Mouse (Mus musculus): Measurements from ENCODE around the gene Ncoa7. TPM values are rescaled to one million over a fixed set of nuclear protein-coding genes. Genes with fewer than 3 reads are reported as not detected.

Ncoa7 gene
- polyA plus RNA-seq, 1 experiment: 3.7 TPM

DNA sequence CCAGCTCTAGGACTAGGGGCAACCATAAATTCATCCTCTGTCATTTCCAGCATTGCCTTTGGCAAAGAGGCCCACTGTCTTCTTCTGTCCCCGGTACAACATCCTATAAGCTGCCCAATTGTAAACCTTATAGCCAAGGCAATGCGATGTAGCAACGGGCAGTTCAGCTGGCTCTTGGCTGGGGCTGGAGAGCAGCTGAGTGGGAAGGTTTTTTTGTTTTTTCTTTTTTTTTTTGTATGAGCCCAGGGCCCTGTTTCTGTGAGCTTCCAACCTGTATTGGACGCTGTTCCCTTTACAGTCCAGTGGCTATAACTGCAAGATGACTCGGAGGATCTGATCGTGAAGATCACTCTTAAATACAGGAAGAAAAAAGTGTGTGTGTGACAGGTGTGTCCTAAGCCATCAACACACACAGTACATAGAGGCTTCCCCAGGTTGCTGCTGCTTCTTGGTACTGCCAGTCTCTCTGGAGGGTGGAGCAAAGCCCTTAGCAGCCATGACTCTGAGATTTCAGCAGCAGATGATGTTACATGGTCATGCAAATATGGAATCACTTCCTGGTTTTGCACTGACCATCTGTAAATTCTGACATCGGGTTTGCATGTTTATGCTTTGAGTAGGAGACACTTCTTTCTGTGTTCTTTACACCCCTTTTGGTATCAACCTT lies 594 bp upstream of the Ncoa7 start:
- no peak for DNase-seq (ENCODE audit: low read depth in 1 of 2, low spot score in 2 of 2)
- Histone ChIP-seq H3K27me3 (ENCODE audit: control insufficient read depth, insufficient read depth, low read length) (no peaks in the 10 kb centered on the region), H3K4me1 (ENCODE audit: control insufficient read depth, insufficient read depth, insufficient read length) (peaks cover 4% of the 10 kb centered on the region; the same call in 1 of the 2 replicates), H3K27ac (ENCODE audit: insufficient read depth, low read length) (peak overlapping the region; percentile 90), H3K4me3 (ENCODE audit: extremely low read depth, insufficient read depth, insufficient read length) (peak overlapping the region; percentile 92), H3K36me3 (ENCODE audit: control insufficient read depth, insufficient read depth, low read length) (no peaks in the 10 kb centered on the region)
- TF ChIP-seq POLR2A (IDR thresholded peaks at IDR 0.05; ENCODE audit: low read depth, low read length) (no peak), CTCF (IDR thresholded peaks at IDR 0.05; ENCODE audit: extremely low read depth, insufficient read depth, insufficient read length, insufficient replicate concordance) (no peak)
- 14% methylated on average over 7 of the region's 7 CpGs for WGBS

DNA sequence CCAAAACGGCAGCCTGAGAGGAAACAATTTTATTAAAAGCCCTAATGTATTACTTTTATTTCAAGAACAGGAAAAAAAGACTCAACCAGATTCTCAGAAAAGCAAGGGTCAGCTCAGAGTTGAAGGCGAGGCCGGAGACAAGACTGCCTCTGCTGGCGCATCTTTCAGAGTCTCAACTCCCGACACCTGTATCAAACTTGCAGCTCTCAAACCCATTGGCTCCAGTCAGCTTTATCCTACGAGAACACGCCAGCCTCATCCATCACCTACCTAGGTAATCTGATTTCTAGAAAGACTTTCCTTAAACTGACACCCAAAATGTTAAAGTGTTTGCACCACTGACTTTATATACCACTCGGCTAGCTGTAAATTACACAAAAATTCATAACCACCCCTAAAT lies 1.1 kb downstream of the Ncoa7 start:
- H3K27ac ChIP-seq (ENCODE audit: insufficient read depth, low read length): no peak overlapping the region; the same call in 1 of the 2 replicates
- TF ChIP-seq CTCF (IDR thresholded peaks at IDR 0.05; ENCODE audit: extremely low read depth, insufficient read depth, insufficient read length, insufficient replicate concordance): no peak
- peak overlapping the region; percentile 92 for H3K4me3 ChIP-seq (ENCODE audit: extremely low read depth, insufficient read depth, insufficient read length)
- no peaks in the 10 kb centered on the region for H3K36me3 ChIP-seq (ENCODE audit: control insufficient read depth, insufficient read depth, low read length)
- no peak for DNase-seq (ENCODE audit: low read depth in 1 of 2, low spot score in 2 of 2)
- peaks cover 4% of the 10 kb centered on the region; the same call in 1 of the 2 replicates for H3K4me1 ChIP-seq (ENCODE audit: control insufficient read depth, insufficient read depth, insufficient read length)
- H3K27me3 ChIP-seq (ENCODE audit: control insufficient read depth, insufficient read depth, low read length): no peaks in the 10 kb centered on the region
- 8% methylated on average over 8 of the region's 8 CpGs for WGBS

DNA sequence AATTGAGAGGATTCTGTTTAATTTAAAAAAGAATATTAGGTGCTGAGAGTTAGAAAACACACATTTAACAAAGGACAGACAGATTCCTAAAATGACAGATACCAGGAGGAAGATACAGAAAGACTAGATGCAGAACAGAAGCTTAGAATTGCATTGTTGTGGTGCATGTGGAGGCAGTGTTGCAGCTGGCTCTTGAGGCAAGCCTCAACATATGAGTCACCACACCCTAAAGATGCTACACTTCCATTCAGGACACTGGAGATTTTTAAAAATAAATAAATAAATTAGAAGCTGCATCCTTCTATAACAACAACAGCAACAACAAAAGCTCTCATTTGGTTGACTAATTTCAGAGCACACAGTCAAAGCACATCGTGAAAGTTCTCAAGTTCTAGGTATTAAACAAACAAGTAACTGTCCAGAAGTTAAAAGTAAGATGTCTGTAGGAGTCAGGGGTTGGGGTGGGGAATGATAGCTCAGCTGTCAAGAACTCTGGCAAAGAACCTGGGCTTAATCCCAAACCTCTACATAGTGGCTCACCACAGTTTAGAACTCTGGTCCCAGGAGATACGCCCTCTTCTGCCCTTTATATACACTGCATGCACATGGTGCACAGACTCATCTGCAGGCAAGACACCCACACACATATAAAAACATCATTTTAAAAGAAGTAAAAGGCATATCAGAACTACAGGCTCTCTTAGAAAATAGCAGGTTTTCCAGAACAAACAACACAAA lies 3.2 kb downstream of the Ncoa7 start:
- no peaks in the 10 kb centered on the region; the same call in 1 of the 2 replicates for H3K36me3 ChIP-seq (ENCODE audit: control insufficient read depth, insufficient read depth, low read length)
- H3K27me3 ChIP-seq (ENCODE audit: control insufficient read depth, insufficient read depth, low read length): no peaks in the 10 kb centered on the region
- WGBS: 89% methylated on average over 2 of the region's 2 CpGs
- TF ChIP-seq POLR2A (IDR thresholded peaks at IDR 0.05; ENCODE audit: low read depth, low read length) (no peak), CTCF (IDR thresholded peaks at IDR 0.05; ENCODE audit: extremely low read depth, insufficient read depth, insufficient read length, insufficient replicate concordance) (no peak)
- no peak for DNase-seq (ENCODE audit: low read depth in 1 of 2, low spot score in 2 of 2)
- H3K27ac ChIP-seq (ENCODE audit: insufficient read depth, low read length): no peak overlapping the region
- peaks cover 4% of the 10 kb centered on the region; the same call in 1 of the 2 replicates for H3K4me1 ChIP-seq (ENCODE audit: control insufficient read depth, insufficient read depth, insufficient read length)
- no peak overlapping the region for H3K4me3 ChIP-seq (ENCODE audit: extremely low read depth, insufficient read depth, insufficient read length)

DNA sequence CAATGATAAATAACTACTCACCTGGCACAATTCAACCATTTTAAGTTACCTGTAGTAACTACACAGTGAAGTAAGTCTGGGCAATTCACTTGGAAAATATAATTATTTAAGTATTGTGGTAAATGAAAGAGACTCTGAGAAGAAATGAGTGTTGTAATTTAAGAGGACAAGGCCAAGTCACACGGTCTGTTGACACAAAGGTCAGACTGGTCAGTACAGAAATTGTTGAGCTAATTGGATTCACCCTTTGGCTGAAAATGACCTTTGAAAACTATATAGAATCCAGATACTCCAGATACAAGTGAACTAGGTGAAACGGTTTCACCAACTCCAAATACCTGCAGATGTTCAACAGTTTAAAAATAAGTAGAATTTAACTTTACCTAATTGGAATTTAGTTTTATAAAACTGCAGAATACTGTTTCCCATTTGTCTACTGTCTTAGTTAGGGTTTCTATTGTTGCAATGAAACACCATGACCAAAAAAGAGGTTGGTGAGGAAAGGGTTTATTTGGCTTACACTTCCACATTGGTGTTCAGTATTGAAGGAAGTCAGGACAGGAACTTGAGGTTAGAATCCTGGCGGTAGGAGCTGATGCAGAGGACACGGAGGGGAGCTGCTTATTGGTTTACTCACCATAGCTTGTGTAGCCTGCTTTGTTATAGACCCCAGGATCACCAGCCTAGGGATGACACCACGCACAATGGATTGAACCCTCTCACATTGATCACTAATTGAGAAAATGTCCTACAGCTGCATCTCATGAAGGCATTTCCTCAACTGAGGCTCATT lies 6.5 kb downstream of the Ncoa7 start:
- Histone ChIP-seq H3K36me3 (ENCODE audit: control insufficient read depth, insufficient read depth, low read length) (no peaks in the 10 kb centered on the region; the same call in 1 of the 2 replicates), H3K27ac (ENCODE audit: insufficient read depth, low read length) (no peak overlapping the region), H3K4me1 (ENCODE audit: control insufficient read depth, insufficient read depth, insufficient read length) (no peaks in the 10 kb centered on the region), H3K4me3 (ENCODE audit: extremely low read depth, insufficient read depth, insufficient read length) (no peak overlapping the region), H3K27me3 (ENCODE audit: control insufficient read depth, insufficient read depth, low read length) (no peaks in the 10 kb centered on the region)
- WGBS: 66% methylated on average over 5 of the region's 5 CpGs
- no peak for TF ChIP-seq CTCF (IDR thresholded peaks at IDR 0.05; ENCODE audit: extremely low read depth, insufficient read depth, insufficient read length, insufficient replicate concordance)
- TF ChIP-seq POLR2A (IDR thresholded peaks at IDR 0.05; ENCODE audit: low read depth, low read length): no peak
- no peak for DNase-seq (ENCODE audit: low read depth in 1 of 2, low spot score in 2 of 2)

DNA sequence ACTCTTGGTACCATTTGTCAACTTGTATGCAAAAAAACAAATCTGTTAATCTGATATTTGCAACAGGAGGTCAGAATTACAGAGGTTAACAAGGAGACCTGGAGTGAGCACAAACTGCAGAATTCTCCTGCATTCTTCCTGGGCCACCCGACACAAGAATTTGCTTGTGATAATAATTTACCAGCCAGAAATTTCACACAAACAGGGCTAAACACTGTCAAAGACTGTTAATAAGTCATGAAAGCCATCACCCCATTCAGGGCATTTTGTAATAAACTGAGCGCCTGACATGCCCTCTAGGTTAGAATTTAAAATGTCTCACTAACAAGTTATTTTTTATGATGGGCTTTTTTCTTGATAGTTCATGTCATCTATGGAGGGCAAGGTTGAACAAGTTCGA lies 12.1 kb downstream of the Ncoa7 start:
- no peak for DNase-seq (ENCODE audit: low read depth in 1 of 2, low spot score in 2 of 2)
- 89% methylated on average over 3 of the region's 3 CpGs for WGBS
- H3K36me3 ChIP-seq (ENCODE audit: control insufficient read depth, insufficient read depth, low read length): no peaks in the 10 kb centered on the region; the same call in 1 of the 2 replicates
- TF ChIP-seq POLR2A (IDR thresholded peaks at IDR 0.05; ENCODE audit: low read depth, low read length) (no peak), CTCF (IDR thresholded peaks at IDR 0.05; ENCODE audit: extremely low read depth, insufficient read depth, insufficient read length, insufficient replicate concordance) (no peak)
- H3K27ac ChIP-seq (ENCODE audit: insufficient read depth, low read length): no peak overlapping the region
- no peak overlapping the region for H3K4me3 ChIP-seq (ENCODE audit: extremely low read depth, insufficient read depth, insufficient read length)
- H3K4me1 ChIP-seq (ENCODE audit: control insufficient read depth, insufficient read depth, insufficient read length): no peaks in the 10 kb centered on the region
- H3K27me3 ChIP-seq (ENCODE audit: control insufficient read depth, insufficient read depth, low read length): no peaks in the 10 kb centered on the region

DNA sequence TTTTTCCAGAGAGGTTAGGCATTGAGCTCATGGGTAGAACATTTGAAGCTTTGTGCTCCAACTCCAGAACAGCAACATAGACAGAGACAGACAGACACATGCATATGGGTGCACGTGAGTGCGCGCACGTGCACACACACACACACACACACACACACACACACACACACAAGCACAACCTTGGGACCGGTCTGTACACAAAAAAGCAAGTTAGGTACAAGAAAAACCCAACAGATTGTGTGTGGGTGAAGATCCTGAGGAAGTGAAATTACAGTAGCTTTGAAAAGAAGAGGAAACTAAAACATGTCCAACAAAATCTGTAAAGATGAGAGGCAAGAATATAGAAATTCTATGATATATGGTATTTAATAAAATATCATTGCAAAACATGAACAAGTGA lies 13.6 kb downstream of the Ncoa7 start:
- TF ChIP-seq CTCF (IDR thresholded peaks at IDR 0.05; ENCODE audit: extremely low read depth, insufficient read depth, insufficient read length, insufficient replicate concordance) (no peak), POLR2A (IDR thresholded peaks at IDR 0.05; ENCODE audit: low read depth, low read length) (no peak)

More for the DNA sequence above, 13.6 kb downstream of the Ncoa7 start:
- H3K27me3 ChIP-seq (ENCODE audit: control insufficient read depth, insufficient read depth, low read length): no peaks in the 10 kb centered on the region
- no peak overlapping the region for H3K4me3 ChIP-seq (ENCODE audit: extremely low read depth, insufficient read depth, insufficient read length)
- no peaks in the 10 kb centered on the region; the same call in 1 of the 2 replicates for H3K4me1 ChIP-seq (ENCODE audit: control insufficient read depth, insufficient read depth, insufficient read length)
- DNase-seq (ENCODE audit: low read depth in 1 of 2, low spot score in 2 of 2): no peak
- no peaks in the 10 kb centered on the region for H3K36me3 ChIP-seq (ENCODE audit: control insufficient read depth, insufficient read depth, low read length)
- H3K27ac ChIP-seq (ENCODE audit: insufficient read depth, low read length): no peak overlapping the region
- WGBS: 87% methylated on average over 5 of the region's 5 CpGs

Measured in spleen, adult 2 months (tissue).